Mouse (Mus musculus) lung, embryonic 14.5 days (tissue): ENCODE measurements around the gene Mcu. TPM values are rescaled to one million over a fixed set of nuclear protein-coding genes. Genes with fewer than 3 reads are reported as not detected.

Experiments used
- ATAC-seq: fragments of 200-750 bp; cut with Nextera tagmentation; 2 replicates; pipeline ENCODE4 v1.8.0; 2017; ENCODE audit warnings: mild to moderate bottlenecking, moderate TSS enrichment, moderate library complexity; ENCODE audit not compliant: insufficient read depth
- DNase-seq: peaks from one replicate; pipeline ENCODE4 v3.0.0-alpha.2; 2015
- H3K27ac ChIP-seq: fragments of 300-500 bp; sonication (generic); 2 replicates; pipeline ENCODE4 v1.5.1; 2014; ENCODE audit warnings: low read depth, mild to moderate bottlenecking, moderate library complexity
- H3K27me3 ChIP-seq: fragments of 300-500 bp; sonication (generic); 2 replicates; pipeline ENCODE4 v1.6.1; 2014; ENCODE audit warnings: low read length, control low read depth; ENCODE audit not compliant: insufficient read depth
- H3K36me3 ChIP-seq: fragments of 300-500 bp; sonication (generic); 2 replicates; pipeline ENCODE4 v1.6.1; 2014; ENCODE audit warnings: control low read depth; ENCODE audit not compliant: insufficient read depth
- H3K4me1 ChIP-seq: fragments of 300-500 bp; sonication (generic); 2 replicates; pipeline ENCODE4 v1.6.1; 2014; ENCODE audit warnings: antibody characterized with exemption, control low read depth; ENCODE audit not compliant: insufficient read depth
- H3K4me2 ChIP-seq: fragments of 300-500 bp; sonication (generic); 2 replicates; pipeline ENCODE4 v1.6.1; 2014; ENCODE audit warnings: mild to moderate bottlenecking
- H3K4me3 ChIP-seq: fragments of 300-500 bp; sonication (generic); 2 replicates; pipeline ENCODE4 v1.5.1; 2014; ENCODE audit warnings: low read depth, low read length
- H3K9ac ChIP-seq: fragments of 300-500 bp; sonication (generic); 2 replicates; pipeline ENCODE4 v1.6.1; 2014
- H3K9me3 ChIP-seq: fragments of 300-500 bp; sonication (generic); 2 replicates; pipeline ENCODE4 v1.6.1; 2016; ENCODE audit warnings: low read depth, low read length, control low read depth
- CTCF ChIP-seq: IDR thresholded peaks from 2 replicates; pipeline ENCODE4 v1.5.1; 2016; ENCODE audit warnings: antibody characterized with exemption, low read depth
- WGBS: fragments of 180-500 bp; shearing (Covaris S2); extraction: QIAGEN DNeasy Blood & Tissue Kit; methylation state at CpG from one replicate; pipeline ENCODE4 v1.1.7; 2014; 5-methylcytosine and 5-hydroxymethylcytosine counted together
- polyA plus RNA-seq: library from polyadenylated mRNA; unstranded; fragments of >200 nt; fragmentation: Nextera tagmentation; extraction: Ambion mirVana; gene quantifications from 2 replicates; pipeline ENCODE4 v1.2.1, GENCODE M21; 2014

Mcu gene
- polyA plus RNA-seq, 1 experiment from 2014 or later = 32.4 TPM

DNA sequence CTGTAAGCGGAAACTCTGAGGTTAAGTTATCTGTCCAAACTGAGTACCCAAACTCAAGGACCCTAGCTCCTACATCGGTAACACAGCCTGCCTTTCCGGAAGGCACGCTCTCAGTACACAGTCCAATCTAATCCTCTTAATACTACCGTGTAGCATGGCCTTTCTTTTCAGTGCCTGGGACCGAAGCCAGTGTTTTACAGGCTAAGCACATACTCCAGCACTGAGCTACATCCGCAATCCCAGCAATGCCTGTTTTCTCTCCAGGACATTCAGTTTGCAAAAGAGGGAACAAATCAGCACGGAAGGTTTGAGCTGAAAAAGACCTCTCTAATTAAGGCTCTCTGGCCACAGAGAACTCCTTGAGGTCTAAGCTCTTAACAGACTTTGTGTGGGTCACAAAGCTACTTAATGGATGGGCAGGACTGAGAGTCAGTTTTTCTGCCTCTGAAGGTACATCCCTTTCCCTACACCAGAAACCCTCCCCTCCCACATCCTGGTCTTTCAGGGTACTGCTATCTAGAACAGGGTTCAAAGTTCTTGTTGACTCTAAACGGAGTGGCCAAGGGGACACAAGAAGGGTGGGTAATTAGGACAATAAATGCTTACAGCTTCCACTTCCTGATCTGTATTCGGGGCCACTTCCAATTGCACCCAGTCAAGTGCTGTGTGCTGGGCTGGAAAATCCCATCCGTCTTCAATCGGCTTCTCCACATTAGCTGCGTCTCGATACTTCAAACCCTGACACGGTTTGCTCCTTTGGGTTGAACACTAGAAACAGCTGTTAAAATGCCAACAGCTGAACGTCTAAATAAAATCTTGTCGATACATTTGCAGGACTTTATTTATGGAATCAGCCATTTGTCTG is 12.4 kb upstream of the Mcu start:
- Histone ChIP-seq H3K4me1 (no peaks in the 10 kb centered on the region), H3K4me3 (no peak overlapping the region), H3K9ac (no peak overlapping the region), H3K36me3 (no peaks in the 10 kb centered on the region), H3K9me3 (no peaks in the 10 kb centered on the region), H3K4me2 (no peak overlapping the region), H3K27me3 (no peaks in the 10 kb centered on the region), H3K27ac (no peak overlapping the region)
- ATAC-seq (no peak), DNase-seq (no peak)
- TF ChIP-seq CTCF = no peak
- 66% methylated on average over 17 of the region's 17 CpGs for WGBS

DNA sequence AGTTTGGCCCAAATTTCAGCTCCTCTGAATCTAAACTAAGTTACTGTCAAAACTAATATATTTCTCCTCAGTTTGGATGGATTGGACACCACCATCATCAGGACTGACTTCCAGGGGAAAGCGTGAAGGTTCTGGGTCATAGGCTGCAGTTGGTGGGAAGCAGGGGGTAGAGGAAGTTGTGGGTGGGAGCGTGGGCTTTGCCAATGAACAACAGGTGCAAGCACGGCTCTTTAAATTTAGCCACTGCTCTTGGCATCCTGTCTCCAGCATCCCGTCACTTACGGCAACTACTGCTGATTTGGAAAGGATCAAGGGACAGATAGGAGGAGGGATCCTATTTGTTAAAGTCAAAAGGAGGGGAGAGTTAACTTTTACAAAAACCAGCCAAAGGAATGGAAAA is 7.0 kb upstream of the Mcu start:
- TF ChIP-seq CTCF = no peak
- ATAC-seq = no peak
- DNase-seq = no peak
- Histone ChIP-seq H3K36me3 (no peaks in the 10 kb centered on the region), H3K9ac (no peak overlapping the region), H3K4me3 (no peak overlapping the region), H3K9me3 (no peaks in the 10 kb centered on the region), H3K27me3 (no peaks in the 10 kb centered on the region), H3K4me2 (no peak overlapping the region), H3K27ac (no peak overlapping the region), H3K4me1 (no peaks in the 10 kb centered on the region)
- WGBS = 51% methylated on average over 5 of the region's 5 CpGs

DNA sequence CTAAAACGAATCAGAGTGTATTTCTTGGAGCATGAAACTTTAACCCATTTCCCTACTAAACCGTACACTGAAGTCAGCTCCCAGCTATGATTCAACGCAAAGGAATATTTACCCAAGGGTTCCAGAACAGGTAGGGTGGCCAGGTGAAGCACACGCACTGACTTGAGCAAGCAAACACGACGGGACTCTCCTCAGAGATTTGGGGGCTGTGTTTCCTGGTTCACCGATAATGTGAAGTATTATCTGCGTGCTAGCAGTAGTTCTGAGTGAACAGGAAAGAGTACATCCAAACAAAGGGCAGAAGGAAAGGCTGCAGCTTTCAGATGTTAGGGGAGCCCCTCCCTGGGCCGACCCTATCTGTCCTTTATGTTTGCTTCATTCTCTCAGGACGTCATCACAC is 4.9 kb upstream of the Mcu start:
- Histone ChIP-seq H3K9ac (no peak overlapping the region), H3K4me2 (no peak overlapping the region), H3K27ac (no peak overlapping the region), H3K36me3 (no peaks in the 10 kb centered on the region), H3K4me3 (no peak overlapping the region), H3K4me1 (no peaks in the 10 kb centered on the region), H3K27me3 (no peaks in the 10 kb centered on the region), H3K9me3 (no peaks in the 10 kb centered on the region)
- TF ChIP-seq CTCF = no peak
- WGBS = 38% methylated on average over 10 of the region's 10 CpGs
- no peak for ATAC-seq
- DNase-seq = no peak

DNA sequence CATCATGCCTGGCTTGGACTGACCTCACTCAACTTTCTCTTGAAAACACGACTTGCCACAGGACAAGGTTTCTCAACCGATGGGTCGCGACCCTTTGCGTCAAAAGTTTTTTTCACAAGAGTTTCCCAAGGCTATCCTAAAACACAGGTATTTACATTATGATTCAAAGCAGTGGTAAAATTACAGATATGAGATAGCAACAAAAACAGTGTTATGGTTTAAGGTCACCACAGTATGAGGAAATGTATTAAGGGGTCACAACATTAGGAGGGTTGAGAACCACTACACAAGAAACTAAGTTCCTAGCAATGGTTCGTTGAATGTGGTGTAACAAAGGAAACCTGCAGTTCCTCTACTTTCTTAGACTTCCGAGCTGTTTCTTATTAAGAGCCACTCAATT is 1.3 kb upstream of the Mcu start:
- no peak overlapping the region for H3K9ac ChIP-seq
- no peaks in the 10 kb centered on the region for H3K9me3 ChIP-seq
- H3K4me2 ChIP-seq = no peak overlapping the region
- no peaks in the 10 kb centered on the region for H3K36me3 ChIP-seq
- no peak overlapping the region for H3K27ac ChIP-seq
- H3K4me3 ChIP-seq = no peak overlapping the region
- DNase-seq (no peak), ATAC-seq (no peak)
- peaks cover 10% of the 10 kb centered on the region; the same call in 1 of the 2 replicates for H3K4me1 ChIP-seq
- no peaks in the 10 kb centered on the region for H3K27me3 ChIP-seq
- no peak for TF ChIP-seq CTCF
- 87% methylated on average over 7 of the region's 7 CpGs for WGBS

DNA sequence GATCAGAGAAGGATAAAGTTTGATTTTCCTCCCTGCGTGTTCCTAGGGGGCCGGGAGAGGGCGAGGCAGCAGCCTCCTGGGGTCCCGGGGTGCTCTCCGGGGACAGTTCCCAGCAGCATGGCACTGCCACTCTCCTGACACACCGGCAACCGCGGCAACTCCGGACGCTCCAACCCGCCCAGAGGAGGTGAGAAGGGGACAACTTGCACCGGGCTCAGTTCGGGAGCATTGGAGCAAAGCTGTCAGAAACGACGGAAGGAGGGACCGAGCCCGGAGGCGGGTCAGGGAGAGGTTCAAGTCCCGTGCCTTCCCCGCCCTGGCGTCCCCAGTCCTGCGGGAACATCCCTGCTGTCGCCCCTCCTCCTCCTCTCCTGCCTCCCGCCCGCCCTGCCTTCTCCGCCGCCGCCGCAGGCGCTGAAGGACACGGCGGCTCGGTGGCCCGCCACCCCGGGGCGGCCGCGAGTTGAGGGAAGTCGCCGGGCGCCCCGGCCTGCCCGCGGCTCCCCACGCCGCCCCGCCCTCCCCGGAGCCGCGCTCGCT is 441 bp downstream of the Mcu start, which contains the start of gene Gm10322:
TSS of gene Gm10322 (plus strand) at position 83 of the 540 bp plus-strand sequence.
- ATAC-seq (peak; percentile 84), DNase-seq (peak; percentile 70)
- Histone ChIP-seq H3K27me3 (no peaks in the 10 kb centered on the region), H3K36me3 (no peaks in the 10 kb centered on the region), H3K4me1 (peaks cover 10% of the 10 kb centered on the region; the same call in 1 of the 2 replicates), H3K27ac (peak within 1 kb of the TSS; percentile 77; the same call in 1 of the 2 replicates), H3K4me2 (peak within 1 kb of the TSS; percentile 82), H3K4me3 (peak within 1 kb of the TSS; percentile 86), H3K9me3 (no peaks in the 10 kb centered on the region), H3K9ac (peak within 1 kb of the TSS; percentile 86)
- peak; percentile 37 for TF ChIP-seq CTCF
- under 1% methylated on average over 45 of the region's 51 CpGs for WGBS

DNA sequence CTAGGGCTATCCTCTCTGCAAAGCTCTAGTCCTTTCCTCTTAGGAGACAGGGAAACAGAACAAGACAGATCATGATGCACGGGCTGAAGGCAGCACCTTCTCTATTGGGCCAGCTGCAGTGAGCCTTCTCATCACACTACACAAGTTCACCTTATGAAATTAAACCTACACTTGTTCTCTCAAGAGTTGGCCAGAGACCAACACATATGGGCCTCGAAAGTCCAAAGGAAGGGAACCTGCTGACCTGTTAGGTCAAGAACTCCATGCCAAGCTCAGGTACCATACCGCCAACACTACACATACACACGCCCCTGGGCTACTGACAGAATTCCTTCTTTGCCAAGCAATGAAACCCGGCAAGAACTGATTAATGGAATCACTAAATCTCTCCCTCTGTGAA is 1.1 kb downstream of the Mcu start:
- H3K27me3 ChIP-seq = no peaks in the 10 kb centered on the region
- H3K27ac ChIP-seq = no peak overlapping the region
- 33% methylated on average over 5 of the region's 5 CpGs for WGBS
- no peaks in the 10 kb centered on the region for H3K36me3 ChIP-seq
- H3K9me3 ChIP-seq = no peaks in the 10 kb centered on the region
- peak overlapping the region; percentile 86 for H3K4me3 ChIP-seq
- ATAC-seq (no peak), DNase-seq (no peak)
- H3K4me1 ChIP-seq = peaks cover 10% of the 10 kb centered on the region; the same call in 1 of the 2 replicates
- no peak for TF ChIP-seq CTCF
- H3K4me2 ChIP-seq = peak overlapping the region; percentile 82
- peak overlapping the region; percentile 86 for H3K9ac ChIP-seq

DNA sequence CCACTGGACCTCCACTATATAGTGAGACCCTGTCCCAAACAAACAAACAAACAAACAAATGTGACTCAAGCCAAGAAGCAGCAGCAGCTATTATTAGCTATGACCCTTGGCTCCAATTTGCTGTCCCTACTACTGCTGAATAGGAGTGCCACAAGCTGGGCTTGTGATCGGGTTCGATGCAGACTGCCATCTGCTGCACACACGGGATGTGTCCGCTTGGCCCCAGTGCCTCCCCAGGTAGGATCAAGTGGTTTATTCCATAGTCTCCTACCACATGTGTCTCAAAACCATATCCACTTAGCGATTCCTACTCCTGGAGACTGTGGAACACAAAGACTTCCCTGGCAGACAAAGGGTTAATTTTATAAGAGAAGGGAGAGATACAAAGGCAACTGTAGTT is 2.4 kb downstream of the Mcu start:
- no peak overlapping the region for H3K4me2 ChIP-seq
- no peak for TF ChIP-seq CTCF
- WGBS = 88% methylated on average over 5 of the region's 5 CpGs

More for the DNA sequence above, 2.4 kb downstream of the Mcu start:
- Histone ChIP-seq H3K9me3 (no peaks in the 10 kb centered on the region), H3K27me3 (no peaks in the 10 kb centered on the region), H3K36me3 (no peaks in the 10 kb centered on the region), H3K9ac (no peak overlapping the region), H3K4me1 (peaks cover 10% of the 10 kb centered on the region; the same call in 1 of the 2 replicates), H3K27ac (no peak overlapping the region), H3K4me3 (no peak overlapping the region)
- DNase-seq (no peak), ATAC-seq (no peak)
